Mouse (Mus musculus) megakaryocyte, embryonic 14.5 days (primary cell): ENCODE results near the gene Pofut1. TPM values are rescaled to one million over a fixed set of nuclear protein-coding genes. Genes with fewer than 3 reads are reported as not detected.

Experiments used
- H3K27me3 ChIP-seq: replicated peaks from 2 replicates; pipeline ENCODE3; 2012; ENCODE audit warnings: inconsistent platforms
- H3K36me3 ChIP-seq: replicated peaks from 2 replicates; pipeline ENCODE3; 2012; ENCODE audit warnings: low read length, inconsistent platforms, mixed read lengths
- H3K4me1 ChIP-seq: 2 replicates; pipeline ENCODE4 v1.6.1; 2012; ENCODE audit warnings: inconsistent platforms
- H3K4me3 ChIP-seq: replicated peaks from 2 replicates; pipeline ENCODE3; 2012; ENCODE audit warnings: moderate library complexity, mild to moderate bottlenecking, inconsistent platforms
- H3K9me3 ChIP-seq: 2 replicates; pipeline ENCODE4 v1.6.1; 2012; ENCODE audit warnings: inconsistent platforms
- FLI1 ChIP-seq: IDR thresholded peaks from 2 replicates; pipeline ENCODE4 v1.6.1; 2012; ENCODE audit warnings: low read length, inconsistent platforms, mixed read lengths
- GATA1 ChIP-seq: IDR thresholded peaks from 3 replicates; pipeline ENCODE4 v1.6.1; 2012; ENCODE audit warnings: mixed read lengths, low read length, inconsistent platforms, borderline replicate concordance
- polyA plus RNA-seq: library from polyadenylated mRNA; stranded (reverse); fragments of >175 nt; gene quantifications from 2 replicates; pipeline ENCODE4 v1.2.3, GENCODE M21; 2012; ENCODE audit warnings: low replicate concordance; ENCODE audit not compliant: insufficient read depth

The Pofut1 gene
- polyA plus RNA-seq, 1 experiment: 3.0 TPM

GRCm38 (mm10) chr2:153278357-153278756 lies 37.0 kb downstream of the Pofut1 start:
- Histone ChIP-seq H3K9me3 (no peaks in the 10 kb centered on the region), H3K27me3 (peaks cover 2% of the 10 kb centered on the region), H3K4me3 (no peak overlapping the region), H3K4me1 (peaks cover 38% of the 10 kb centered on the region), H3K36me3 (no peaks in the 10 kb centered on the region)
- TF ChIP-seq GATA1 (no peak), FLI1 (no peak)

- Histone ChIP-seq H3K27me3 (peaks cover 8% of the 10 kb centered on the region), H3K9me3 (no peaks in the 10 kb centered on the region)
- TF ChIP-seq FLI1: no peak
- no peak for TF ChIP-seq GATA1
Measured at GRCm38 (mm10) chr2:153283919-153284318, 42.6 kb downstream of the Pofut1 start.

GRCm38 (mm10) chr2:153286524-153286923 lies 45.2 kb downstream of the Pofut1 start:
- no peaks in the 10 kb centered on the region for H3K36me3 ChIP-seq
- no peak for TF ChIP-seq GATA1
- no peak for TF ChIP-seq FLI1
- peaks cover 5% of the 10 kb centered on the region for H3K27me3 ChIP-seq
- H3K9me3 ChIP-seq: no peaks in the 10 kb centered on the region
- peaks cover 27% of the 10 kb centered on the region for H3K4me1 ChIP-seq
- H3K4me3 ChIP-seq: peak overlapping the region; percentile 5

More at GRCm38 (mm10) chr2:153283919-153284318, 42.6 kb downstream of the Pofut1 start:
- peaks cover 23% of the 10 kb centered on the region for H3K4me1 ChIP-seq
- no peak overlapping the region for H3K4me3 ChIP-seq
- H3K36me3 ChIP-seq: no peaks in the 10 kb centered on the region

GRCm38 (mm10) chr2:153287835-153288234 lies 46.5 kb downstream of the Pofut1 start:
- Histone ChIP-seq H3K4me1 (peaks cover 39% of the 10 kb centered on the region), H3K4me3 (no peak overlapping the region), H3K9me3 (no peaks in the 10 kb centered on the region), H3K27me3 (peaks cover 5% of the 10 kb centered on the region), H3K36me3 (no peaks in the 10 kb centered on the region)
- TF ChIP-seq GATA1: no peak
- TF ChIP-seq FLI1: no peak

- H3K4me3 ChIP-seq: peak within 1 kb of the TSS; percentile 91
- peaks cover 18% of the 10 kb centered on the region for H3K36me3 ChIP-seq
- no peaks in the 10 kb centered on the region for H3K9me3 ChIP-seq
- TF ChIP-seq FLI1 (0 out of 2 replicates have a peak, but pooled peaks have one; percentile 12), GATA1 (no peak)
- peaks cover 41% of the 10 kb centered on the region for H3K4me1 ChIP-seq
- H3K27me3 ChIP-seq: peaks cover 5% of the 10 kb centered on the region
Measured at GRCm38 (mm10) chr2:153290938-153291928, 49.9 kb downstream of the Pofut1 start, which contains the start of gene Kif3b. Kif3b (plus strand) TSS chr2:153291413.

GRCm38 (mm10) chr2:153292305-153292861 lies 51.0 kb downstream of the Pofut1 start:
- peaks cover 19% of the 10 kb centered on the region for H3K36me3 ChIP-seq
- peak overlapping the region; percentile 91 for H3K4me3 ChIP-seq
- no peaks in the 10 kb centered on the region for H3K9me3 ChIP-seq
- no peak for TF ChIP-seq FLI1
- TF ChIP-seq GATA1: no peak
- H3K27me3 ChIP-seq: peaks cover 4% of the 10 kb centered on the region
- peaks cover 37% of the 10 kb centered on the region for H3K4me1 ChIP-seq

GRCm38 (mm10) chr2:153295196-153295595 lies 53.9 kb downstream of the Pofut1 start:
- no peaks in the 10 kb centered on the region for H3K27me3 ChIP-seq
- H3K4me1 ChIP-seq: peaks cover 60% of the 10 kb centered on the region
- TF ChIP-seq FLI1: no peak
- TF ChIP-seq GATA1: no peak
- no peaks in the 10 kb centered on the region for H3K9me3 ChIP-seq
- no peak overlapping the region for H3K4me3 ChIP-seq
- peaks cover 19% of the 10 kb centered on the region for H3K36me3 ChIP-seq

GRCm38 (mm10) chr2:153297771-153298170 lies 56.4 kb downstream of the Pofut1 start:
- Histone ChIP-seq H3K27me3 (no peaks in the 10 kb centered on the region), H3K4me1 (peaks cover 38% of the 10 kb centered on the region), H3K9me3 (no peaks in the 10 kb centered on the region), H3K4me3 (no peak overlapping the region), H3K36me3 (peaks cover 19% of the 10 kb centered on the region)
- TF ChIP-seq GATA1: no peak
- no peak for TF ChIP-seq FLI1

- Histone ChIP-seq H3K9me3 (no peaks in the 10 kb centered on the region), H3K4me1 (peaks cover 36% of the 10 kb centered on the region), H3K27me3 (no peaks in the 10 kb centered on the region), H3K4me3 (no peak overlapping the region), H3K36me3 (peaks cover 19% of the 10 kb centered on the region)
- TF ChIP-seq GATA1: no peak
- no peak for TF ChIP-seq FLI1
Measured at GRCm38 (mm10) chr2:153298460-153298859, 57.1 kb downstream of the Pofut1 start.

- Histone ChIP-seq H3K36me3 (peaks cover 18% of the 10 kb centered on the region), H3K27me3 (no peaks in the 10 kb centered on the region), H3K9me3 (no peaks in the 10 kb centered on the region), H3K4me3 (peak overlapping the region; percentile 21), H3K4me1 (peaks cover 32% of the 10 kb centered on the region)
- TF ChIP-seq GATA1: no peak
- no peak for TF ChIP-seq FLI1
Measured at GRCm38 (mm10) chr2:153298863-153299262, 57.5 kb downstream of the Pofut1 start.

GRCm38 (mm10) chr2:153301123-153301522 lies 59.8 kb downstream of the Pofut1 start:
- H3K4me3 ChIP-seq: no peak overlapping the region
- no peaks in the 10 kb centered on the region for H3K27me3 ChIP-seq
- no peaks in the 10 kb centered on the region for H3K9me3 ChIP-seq
- peaks cover 35% of the 10 kb centered on the region for H3K4me1 ChIP-seq
- H3K36me3 ChIP-seq: peaks cover 2% of the 10 kb centered on the region
- TF ChIP-seq FLI1 (no peak), GATA1 (no peak)
